Mouse (Mus musculus): ENCODE results near the gene Pgbd1. TPM values are rescaled to one million over a fixed set of nuclear protein-coding genes. Genes with fewer than 3 reads are reported as not detected.

The Pgbd1 gene
- polyA plus RNA-seq, 1 experiment = 0.36 TPM

DNA sequence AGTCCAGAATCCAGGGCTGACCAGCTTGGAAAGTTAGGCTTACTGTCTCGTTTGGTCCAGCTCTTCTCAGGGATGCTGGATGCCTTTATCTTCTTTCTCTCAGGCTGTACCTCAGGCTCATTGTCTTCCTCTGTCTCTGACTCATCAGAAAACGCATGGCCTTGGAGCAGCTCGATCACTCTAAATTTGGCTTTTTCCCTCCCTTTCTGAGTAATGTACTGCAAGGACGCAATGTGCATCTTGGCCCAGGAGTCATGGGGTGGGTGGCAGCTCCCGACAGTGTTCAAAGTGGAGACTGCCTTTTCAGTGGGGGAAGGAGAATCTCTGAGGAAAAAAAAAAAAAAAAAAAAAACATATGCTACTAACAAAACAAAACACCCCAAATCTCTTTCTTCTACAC is 17.6 kb downstream of the Pgbd1 start:
- Histone ChIP-seq H3K27me3 (ENCODE audit: control insufficient read depth, insufficient read depth, low read length) (no peaks in the 10 kb centered on the region), H3K4me1 (replicated peaks; ENCODE audit: control insufficient read depth, insufficient read depth, low read length) (no peaks in the 10 kb centered on the region), H3K4me3 (ENCODE audit: control insufficient read depth, insufficient read depth, low read length) (no peak overlapping the region), H3K27ac (ENCODE audit: control insufficient read depth, insufficient read depth, low read length) (no peak overlapping the region), H3K36me3 (ENCODE audit: control insufficient read depth, insufficient read depth, low read length) (no peaks in the 10 kb centered on the region)
- 82% methylated on average over 5 of the region's 5 CpGs for WGBS
- TF ChIP-seq CTCF (IDR thresholded peaks at IDR 0.05; ENCODE audit: borderline replicate concordance, control insufficient read depth, extremely low read depth, insufficient read depth, low read length, poor library complexity) = no peak
- no peak for TF ChIP-seq POLR2A (IDR thresholded peaks at IDR 0.05; ENCODE audit: control insufficient read depth, extremely low read depth, insufficient read depth, low read length, poor library complexity)
- no peak for DNase-seq

DNA sequence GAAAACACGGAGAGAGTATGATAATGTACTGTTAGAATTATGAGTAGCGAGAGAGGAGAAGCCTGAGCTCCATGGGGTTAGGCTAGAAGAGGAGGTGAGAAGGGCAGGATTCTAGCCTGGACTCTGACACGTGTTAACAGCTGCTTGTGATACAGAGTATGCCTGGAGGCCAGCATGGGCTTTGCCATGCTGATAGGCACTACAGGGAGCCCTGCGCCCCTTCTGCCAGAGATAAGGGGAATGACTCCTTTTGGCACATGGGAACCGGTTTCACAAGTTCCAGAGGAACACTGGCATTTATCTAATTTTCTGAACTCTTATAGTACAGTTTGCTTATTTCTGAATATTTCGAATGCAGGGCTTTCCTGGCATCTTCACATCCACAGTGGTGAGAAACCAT is 22.0 kb downstream of the Pgbd1 start:
- 88% methylated on average over 6 of the region's 6 CpGs for WGBS

DNA sequence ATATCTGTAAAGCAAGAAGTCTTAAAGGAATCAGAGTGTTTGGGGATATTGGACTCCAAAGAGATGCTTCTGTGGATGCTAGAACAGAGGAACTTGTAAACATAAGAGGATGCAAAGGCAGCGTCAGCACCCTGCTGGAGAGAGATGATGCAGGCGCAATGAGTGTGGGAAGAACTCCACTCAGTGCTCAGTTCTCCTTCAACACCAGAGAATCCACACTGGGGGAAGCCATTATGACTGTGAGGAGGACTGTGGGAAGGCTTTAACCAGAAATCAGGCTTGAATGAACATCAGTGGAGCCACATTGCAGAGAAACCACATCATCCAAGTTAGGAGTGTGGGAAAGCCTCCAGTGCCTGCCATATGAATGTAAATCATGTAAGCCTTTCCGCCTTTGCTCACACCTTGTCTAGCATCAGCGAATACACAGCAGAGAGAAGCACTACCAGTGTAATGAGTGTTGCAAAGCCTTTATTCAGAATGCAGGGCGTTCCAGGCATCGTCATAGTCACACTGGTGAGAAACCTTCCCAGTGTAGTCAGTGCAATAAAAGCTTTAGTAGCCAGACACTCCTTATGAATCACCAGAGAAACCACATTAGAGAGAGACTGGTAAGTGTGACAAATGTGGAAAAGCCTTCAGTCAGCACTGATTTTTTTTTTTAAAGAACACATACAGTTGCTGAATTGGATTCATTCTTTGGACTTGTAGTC is 23.4 kb downstream of the Pgbd1 start:
- TF ChIP-seq POLR2A (IDR thresholded peaks at IDR 0.05; ENCODE audit: control insufficient read depth, extremely low read depth, insufficient read depth, low read length, poor library complexity) = no peak
- TF ChIP-seq CTCF (IDR thresholded peaks at IDR 0.05; ENCODE audit: borderline replicate concordance, control insufficient read depth, extremely low read depth, insufficient read depth, low read length, poor library complexity) = no peak
- Histone ChIP-seq H3K36me3 (ENCODE audit: control insufficient read depth, insufficient read depth, low read length) (no peaks in the 10 kb centered on the region), H3K27me3 (ENCODE audit: control insufficient read depth, insufficient read depth, low read length) (no peaks in the 10 kb centered on the region), H3K4me3 (ENCODE audit: control insufficient read depth, insufficient read depth, low read length) (no peak overlapping the region), H3K4me1 (replicated peaks; ENCODE audit: control insufficient read depth, insufficient read depth, low read length) (no peaks in the 10 kb centered on the region), H3K27ac (ENCODE audit: control insufficient read depth, insufficient read depth, low read length) (no peak overlapping the region)
- DNase-seq = no peak
- WGBS = 83% methylated on average over 6 of the region's 6 CpGs

More for the DNA sequence above, 22.0 kb downstream of the Pgbd1 start:
- Histone ChIP-seq H3K27ac (ENCODE audit: control insufficient read depth, insufficient read depth, low read length) (no peak overlapping the region), H3K4me3 (ENCODE audit: control insufficient read depth, insufficient read depth, low read length) (no peak overlapping the region), H3K36me3 (ENCODE audit: control insufficient read depth, insufficient read depth, low read length) (no peaks in the 10 kb centered on the region), H3K4me1 (replicated peaks; ENCODE audit: control insufficient read depth, insufficient read depth, low read length) (no peaks in the 10 kb centered on the region), H3K27me3 (ENCODE audit: control insufficient read depth, insufficient read depth, low read length) (no peaks in the 10 kb centered on the region)
- DNase-seq = no peak
- TF ChIP-seq POLR2A (IDR thresholded peaks at IDR 0.05; ENCODE audit: control insufficient read depth, extremely low read depth, insufficient read depth, low read length, poor library complexity) = no peak
- TF ChIP-seq CTCF (IDR thresholded peaks at IDR 0.05; ENCODE audit: borderline replicate concordance, control insufficient read depth, extremely low read depth, insufficient read depth, low read length, poor library complexity) = no peak

DNA sequence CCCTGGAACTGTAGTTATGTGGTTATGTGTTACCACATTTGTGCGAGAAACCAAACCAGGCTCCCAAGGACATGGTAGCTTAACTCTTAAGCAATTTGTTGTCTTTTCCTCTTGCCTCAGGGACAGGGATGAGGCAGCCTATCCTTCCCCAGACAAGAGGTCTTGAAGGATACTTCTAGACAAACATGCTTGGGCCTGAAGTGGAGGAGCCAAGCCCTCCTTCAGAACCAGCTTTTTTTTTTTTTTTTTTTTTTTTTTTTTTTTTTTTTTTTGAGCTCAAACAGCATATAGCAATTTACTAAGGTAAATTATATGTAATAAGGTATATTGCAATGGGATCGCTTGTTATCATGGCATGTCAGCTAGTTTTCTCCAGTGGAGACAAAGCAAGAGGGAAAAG is 25.1 kb downstream of the Pgbd1 start:
- H3K27ac ChIP-seq (ENCODE audit: control insufficient read depth, insufficient read depth, low read length) = no peak overlapping the region
- H3K4me3 ChIP-seq (ENCODE audit: control insufficient read depth, insufficient read depth, low read length) = no peak overlapping the region
- no peaks in the 10 kb centered on the region for H3K27me3 ChIP-seq (ENCODE audit: control insufficient read depth, insufficient read depth, low read length)
- TF ChIP-seq CTCF (IDR thresholded peaks at IDR 0.05; ENCODE audit: borderline replicate concordance, control insufficient read depth, extremely low read depth, insufficient read depth, low read length, poor library complexity) = no peak
- no peak for TF ChIP-seq POLR2A (IDR thresholded peaks at IDR 0.05; ENCODE audit: control insufficient read depth, extremely low read depth, insufficient read depth, low read length, poor library complexity)
- no peak for DNase-seq
- 71% methylated on average over 2 of the region's 2 CpGs for WGBS
- H3K36me3 ChIP-seq (ENCODE audit: control insufficient read depth, insufficient read depth, low read length) = no peaks in the 10 kb centered on the region
- no peaks in the 10 kb centered on the region for H3K4me1 ChIP-seq (replicated peaks; ENCODE audit: control insufficient read depth, insufficient read depth, low read length)

DNA sequence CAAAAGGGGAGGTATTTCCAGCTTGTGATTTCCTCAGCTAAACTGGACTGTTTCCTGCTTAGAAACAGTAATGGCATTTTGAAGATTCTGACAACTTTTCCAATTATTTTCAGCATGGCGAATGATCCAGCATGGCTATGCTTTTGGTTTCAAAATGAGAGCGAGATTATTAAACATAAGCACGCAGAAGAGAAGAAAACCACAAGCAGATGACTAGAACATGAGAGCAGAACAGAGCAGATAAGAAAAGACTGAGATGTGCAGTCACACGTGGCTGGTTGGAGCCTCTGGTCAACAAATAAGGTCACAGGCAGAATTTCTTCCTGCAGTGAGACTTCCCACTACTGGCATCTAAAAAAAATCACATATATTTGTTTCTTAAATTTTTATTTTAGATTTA is 25.6 kb downstream of the Pgbd1 start:
- H3K4me1 ChIP-seq (replicated peaks; ENCODE audit: control insufficient read depth, insufficient read depth, low read length) = no peaks in the 10 kb centered on the region
- DNase-seq = no peak
- H3K27me3 ChIP-seq (ENCODE audit: control insufficient read depth, insufficient read depth, low read length) = no peaks in the 10 kb centered on the region
- no peak overlapping the region for H3K4me3 ChIP-seq (ENCODE audit: control insufficient read depth, insufficient read depth, low read length)
- TF ChIP-seq CTCF (IDR thresholded peaks at IDR 0.05; ENCODE audit: borderline replicate concordance, control insufficient read depth, extremely low read depth, insufficient read depth, low read length, poor library complexity) (no peak), POLR2A (IDR thresholded peaks at IDR 0.05; ENCODE audit: control insufficient read depth, extremely low read depth, insufficient read depth, low read length, poor library complexity) (no peak)
- no peaks in the 10 kb centered on the region for H3K36me3 ChIP-seq (ENCODE audit: control insufficient read depth, insufficient read depth, low read length)
- no peak overlapping the region for H3K27ac ChIP-seq (ENCODE audit: control insufficient read depth, insufficient read depth, low read length)
- WGBS = 68% methylated on average over 4 of the region's 4 CpGs

DNA sequence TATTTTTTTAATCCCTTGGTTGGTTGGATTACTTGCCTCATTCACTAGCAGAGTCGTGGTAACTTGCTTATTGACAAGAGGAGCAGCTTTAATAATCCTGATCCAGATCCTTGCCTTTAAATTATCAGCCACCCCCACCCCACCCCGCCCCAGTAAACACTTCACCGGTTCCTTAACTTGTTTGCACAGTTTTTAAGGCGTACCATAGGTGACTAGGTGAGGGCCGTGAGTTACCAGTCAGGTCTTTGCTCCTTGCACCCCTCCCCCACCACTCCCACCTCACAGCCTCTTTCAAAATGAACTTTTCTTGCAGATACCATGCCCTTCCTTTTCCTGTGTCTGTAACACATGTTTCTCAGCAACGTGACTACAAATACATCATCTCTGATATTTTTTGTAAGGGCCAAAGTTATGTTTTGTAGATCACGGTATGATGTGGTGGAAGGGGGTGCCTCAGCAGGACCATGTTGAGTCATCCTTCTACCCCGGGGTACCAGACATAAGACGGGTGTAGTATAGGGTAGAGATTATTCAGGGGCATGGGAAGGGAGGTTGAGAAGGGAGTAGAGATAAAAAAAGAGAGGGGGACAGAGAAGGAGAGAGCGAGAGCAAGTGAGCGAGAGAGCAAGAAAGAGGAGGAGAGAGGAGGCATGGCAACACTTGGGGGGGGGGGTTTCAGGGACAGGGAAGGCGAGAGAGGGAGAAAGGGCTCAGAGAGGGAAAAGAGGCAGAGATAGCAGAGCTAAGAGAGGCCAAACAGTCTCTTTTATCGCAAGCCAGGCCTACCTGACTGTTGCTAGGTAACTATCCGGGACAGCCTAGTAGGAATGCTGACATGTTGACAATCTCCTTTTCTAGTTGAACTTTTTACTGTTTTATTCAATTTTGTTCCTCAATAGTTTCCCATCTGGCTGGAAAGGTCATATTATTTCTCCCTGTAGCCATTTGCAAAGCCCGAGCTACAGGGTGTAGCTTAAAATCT is 26.3 kb downstream of the Pgbd1 start:
- 85% methylated on average over 15 of the region's 15 CpGs for WGBS
- H3K27ac ChIP-seq (ENCODE audit: control insufficient read depth, insufficient read depth, low read length) = no peak overlapping the region
- DNase-seq = no peak
- H3K36me3 ChIP-seq (ENCODE audit: control insufficient read depth, insufficient read depth, low read length) = no peaks in the 10 kb centered on the region
- H3K4me1 ChIP-seq (replicated peaks; ENCODE audit: control insufficient read depth, insufficient read depth, low read length) = no peaks in the 10 kb centered on the region
- H3K27me3 ChIP-seq (ENCODE audit: control insufficient read depth, insufficient read depth, low read length) = no peaks in the 10 kb centered on the region
- H3K4me3 ChIP-seq (ENCODE audit: control insufficient read depth, insufficient read depth, low read length) = no peak overlapping the region
- TF ChIP-seq CTCF (IDR thresholded peaks at IDR 0.05; ENCODE audit: borderline replicate concordance, control insufficient read depth, extremely low read depth, insufficient read depth, low read length, poor library complexity) (no peak), POLR2A (IDR thresholded peaks at IDR 0.05; ENCODE audit: control insufficient read depth, extremely low read depth, insufficient read depth, low read length, poor library complexity) (no peak)

Data from thymus, adult 2 months (tissue).